Mouse (Mus musculus): ENCODE results near the gene Ccdc83.

DNA sequence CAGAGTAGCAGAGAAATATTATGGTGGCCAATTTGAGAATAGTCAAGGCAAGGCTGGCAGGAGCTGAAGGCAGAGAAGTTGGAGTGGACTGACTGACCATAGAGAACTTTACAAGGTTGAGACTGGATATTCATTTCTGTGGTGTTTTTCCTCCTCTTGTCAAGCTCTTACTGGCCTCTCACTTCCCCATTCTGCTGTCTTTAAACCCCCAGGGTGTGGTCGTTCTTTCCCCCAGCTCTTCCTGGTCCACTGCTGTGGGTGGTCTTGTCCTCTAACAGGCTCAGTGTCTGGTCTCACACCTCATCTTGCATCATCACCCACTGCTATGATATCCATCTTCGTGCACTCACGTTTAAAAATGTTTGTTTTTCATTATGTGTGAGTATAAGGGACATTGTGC is 47.8 kb upstream of the Ccdc83 start:
- TF ChIP-seq EP300 (IDR thresholded peaks at IDR 0.05) (no peak), CTCF (IDR thresholded peaks at IDR 0.05) (no peak)
